Mouse (Mus musculus): ENCODE results near the gene Swap70. TPM values are rescaled to one million over a fixed set of nuclear protein-coding genes. Genes with fewer than 3 reads are reported as not detected.

The Swap70 gene
- polyA plus RNA-seq, 1 experiment from 2014 or later = 33.2 TPM

GRCm38 (mm10) chr7:110259966-110260711, 38.6 kb downstream of the Swap70 start:
- ATAC-seq (ENCODE audit: insufficient number of reproducible peaks, low FRiP score, low TSS enrichment, low read depth) = no peak
- peak overlapping the region; percentile 65 for H3K27ac ChIP-seq (replicated peaks)

GRCm38 (mm10) chr7:110261807-110262206, 40.3 kb downstream of the Swap70 start:
- no peaks in the 10 kb centered on the region for H3K36me3 ChIP-seq
- ATAC-seq (ENCODE audit: insufficient number of reproducible peaks, low FRiP score, low TSS enrichment, low read depth) = no peak
- H3K4me1 ChIP-seq = peaks cover 10% of the 10 kb centered on the region; the same call in 1 of the 2 replicates
- no peak overlapping the region for H3K27ac ChIP-seq (replicated peaks)
- H3K9ac ChIP-seq = no peak overlapping the region
- H3K9me3 ChIP-seq (replicated peaks) = no peaks in the 10 kb centered on the region
- no peak overlapping the region for H3K4me2 ChIP-seq (replicated peaks)
- H3K27me3 ChIP-seq = no peaks in the 10 kb centered on the region
- 71% methylated on average over 4 of the region's 4 CpGs for WGBS
- H3K4me3 ChIP-seq (replicated peaks) = no peak overlapping the region

More at GRCm38 (mm10) chr7:110259966-110260711, 38.6 kb downstream of the Swap70 start:
- Histone ChIP-seq H3K27me3 (no peaks in the 10 kb centered on the region), H3K4me2 (replicated peaks) (no peak overlapping the region), H3K36me3 (no peaks in the 10 kb centered on the region), H3K4me1 (peaks cover 10% of the 10 kb centered on the region; the same call in 1 of the 2 replicates), H3K9me3 (replicated peaks) (no peaks in the 10 kb centered on the region), H3K9ac (no peak overlapping the region), H3K4me3 (replicated peaks) (no peak overlapping the region)
- 60% methylated on average over 4 of the region's 4 CpGs for WGBS

- Histone ChIP-seq H3K4me2 (replicated peaks) (no peak overlapping the region), H3K4me3 (replicated peaks) (no peak overlapping the region), H3K9ac (no peak overlapping the region), H3K4me1 (peaks cover 10% of the 10 kb centered on the region; the same call in 1 of the 2 replicates), H3K27me3 (no peaks in the 10 kb centered on the region), H3K27ac (replicated peaks) (no peak overlapping the region), H3K36me3 (0 out of 2 replicates have a peak, but pooled peaks cover 4% of the 10 kb centered on the region), H3K9me3 (replicated peaks) (no peaks in the 10 kb centered on the region)
- no peak for ATAC-seq (ENCODE audit: insufficient number of reproducible peaks, low FRiP score, low TSS enrichment, low read depth)
- 53% methylated on average over 1 of the region's 1 CpGs for WGBS
These were observed 41.1 kb downstream of the Swap70 start for GRCm38 (mm10) chr7:110262661-110263060.

- Histone ChIP-seq H3K9ac (no peak overlapping the region), H3K4me1 (peaks cover 10% of the 10 kb centered on the region; the same call in 1 of the 2 replicates), H3K36me3 (peaks cover 4% of the 10 kb centered on the region; the same call in 1 of the 2 replicates), H3K4me2 (replicated peaks) (no peak overlapping the region), H3K9me3 (replicated peaks) (no peaks in the 10 kb centered on the region), H3K4me3 (replicated peaks) (no peak overlapping the region), H3K27me3 (no peaks in the 10 kb centered on the region), H3K27ac (replicated peaks) (no peak overlapping the region)
- no peak for ATAC-seq (ENCODE audit: insufficient number of reproducible peaks, low FRiP score, low TSS enrichment, low read depth)
- 91% methylated on average over 1 of the region's 1 CpGs for WGBS
These were observed 42.0 kb downstream of the Swap70 start for GRCm38 (mm10) chr7:110263474-110263873.

- Histone ChIP-seq H3K4me2 (replicated peaks) (no peak overlapping the region), H3K27me3 (no peaks in the 10 kb centered on the region), H3K36me3 (peaks cover 14% of the 10 kb centered on the region), H3K4me1 (0 out of 2 replicates have a peak, but pooled peaks cover 4% of the 10 kb centered on the region), H3K9me3 (replicated peaks) (no peaks in the 10 kb centered on the region), H3K27ac (replicated peaks) (no peak overlapping the region), H3K4me3 (replicated peaks) (no peak overlapping the region), H3K9ac (no peak overlapping the region)
- ATAC-seq (ENCODE audit: insufficient number of reproducible peaks, low FRiP score, low TSS enrichment, low read depth) = no peak
- WGBS = 34% methylated on average over 7 of the region's 7 CpGs
These were observed 44.3 kb downstream of the Swap70 start for GRCm38 (mm10) chr7:110265796-110266195.

GRCm38 (mm10) chr7:110267014-110267413, 45.5 kb downstream of the Swap70 start:
- 0 out of 2 replicates have a peak, but pooled peaks cover 3% of the 10 kb centered on the region for H3K4me1 ChIP-seq
- H3K4me2 ChIP-seq (replicated peaks) = no peak overlapping the region
- H3K36me3 ChIP-seq = peaks cover 14% of the 10 kb centered on the region
- H3K4me3 ChIP-seq (replicated peaks) = no peak overlapping the region
- no peaks in the 10 kb centered on the region for H3K27me3 ChIP-seq
- no peak overlapping the region for H3K27ac ChIP-seq (replicated peaks)
- no peak overlapping the region for H3K9ac ChIP-seq
- no peak for ATAC-seq (ENCODE audit: insufficient number of reproducible peaks, low FRiP score, low TSS enrichment, low read depth)
- H3K9me3 ChIP-seq (replicated peaks) = no peaks in the 10 kb centered on the region

GRCm38 (mm10) chr7:110267994-110268393, 46.5 kb downstream of the Swap70 start:
- WGBS = 93% methylated on average over 9 of the region's 9 CpGs
- no peak for ATAC-seq (ENCODE audit: insufficient number of reproducible peaks, low FRiP score, low TSS enrichment, low read depth)
- Histone ChIP-seq H3K36me3 (peaks cover 14% of the 10 kb centered on the region), H3K27ac (replicated peaks) (no peak overlapping the region), H3K4me2 (replicated peaks) (no peak overlapping the region), H3K27me3 (no peaks in the 10 kb centered on the region), H3K9ac (no peak overlapping the region), H3K9me3 (replicated peaks) (no peaks in the 10 kb centered on the region), H3K4me3 (replicated peaks) (no peak overlapping the region), H3K4me1 (peaks cover 6% of the 10 kb centered on the region; the same call in 1 of the 2 replicates)

GRCm38 (mm10) chr7:110268511-110268910, 47.0 kb downstream of the Swap70 start:
- no peak; the same call in 1 of the 2 replicates for ATAC-seq (ENCODE audit: insufficient number of reproducible peaks, low FRiP score, low TSS enrichment, low read depth)
- Histone ChIP-seq H3K9ac (no peak overlapping the region), H3K4me1 (peaks cover 6% of the 10 kb centered on the region; the same call in 1 of the 2 replicates), H3K36me3 (peaks cover 17% of the 10 kb centered on the region), H3K27me3 (no peaks in the 10 kb centered on the region), H3K4me3 (replicated peaks) (no peak overlapping the region), H3K9me3 (replicated peaks) (no peaks in the 10 kb centered on the region), H3K27ac (replicated peaks) (0 out of 2 replicates have a peak overlapping the region, but pooled peaks have one; percentile 28), H3K4me2 (replicated peaks) (no peak overlapping the region)
- WGBS = 61% methylated on average over 4 of the region's 4 CpGs

- no peaks in the 10 kb centered on the region for H3K27me3 ChIP-seq
- H3K36me3 ChIP-seq = peaks cover 25% of the 10 kb centered on the region
- H3K4me2 ChIP-seq (replicated peaks) = no peak overlapping the region
- no peak for ATAC-seq (ENCODE audit: insufficient number of reproducible peaks, low FRiP score, low TSS enrichment, low read depth)
- no peak overlapping the region for H3K27ac ChIP-seq (replicated peaks)
- H3K4me1 ChIP-seq = peaks cover 6% of the 10 kb centered on the region; the same call in 1 of the 2 replicates
- 86% methylated on average over 14 of the region's 14 CpGs for WGBS
- H3K9me3 ChIP-seq (replicated peaks) = no peaks in the 10 kb centered on the region
- H3K9ac ChIP-seq = no peak overlapping the region
- no peak overlapping the region for H3K4me3 ChIP-seq (replicated peaks)
These were observed 48.3 kb downstream of the Swap70 start for GRCm38 (mm10) chr7:110269777-110270176.

GRCm38 (mm10) chr7:110270455-110270854, 48.9 kb downstream of the Swap70 start:
- WGBS = 80% methylated on average over 7 of the region's 7 CpGs
- Histone ChIP-seq H3K4me1 (peaks cover 6% of the 10 kb centered on the region; the same call in 1 of the 2 replicates), H3K9me3 (replicated peaks) (no peaks in the 10 kb centered on the region), H3K36me3 (peaks cover 27% of the 10 kb centered on the region), H3K4me2 (replicated peaks) (no peak overlapping the region), H3K9ac (no peak overlapping the region), H3K27me3 (no peaks in the 10 kb centered on the region), H3K4me3 (replicated peaks) (no peak overlapping the region), H3K27ac (replicated peaks) (no peak overlapping the region)
- ATAC-seq (ENCODE audit: insufficient number of reproducible peaks, low FRiP score, low TSS enrichment, low read depth) = no peak

- Histone ChIP-seq H3K27ac (replicated peaks) (no peak overlapping the region), H3K36me3 (peaks cover 41% of the 10 kb centered on the region), H3K4me2 (replicated peaks) (no peak overlapping the region), H3K9me3 (replicated peaks) (no peaks in the 10 kb centered on the region), H3K4me1 (peaks cover 6% of the 10 kb centered on the region; the same call in 1 of the 2 replicates), H3K9ac (no peak overlapping the region), H3K4me3 (replicated peaks) (no peak overlapping the region), H3K27me3 (no peaks in the 10 kb centered on the region)
- 66% methylated on average over 9 of the region's 9 CpGs for WGBS
- ATAC-seq (ENCODE audit: insufficient number of reproducible peaks, low FRiP score, low TSS enrichment, low read depth) = no peak
These were observed 50.3 kb downstream of the Swap70 start for GRCm38 (mm10) chr7:110271814-110272213.

Measured in embryonic facial prominence, embryonic 15.5 days (tissue).